Mouse (Mus musculus) MEL (cell line): Measurements from ENCODE around the gene Vps11. TPM values are rescaled to one million over a fixed set of nuclear protein-coding genes. Genes with fewer than 3 reads are reported as not detected.

Experiments
- DNase-seq: peaks from one replicate; pipeline ENCODE4 v3.0.0; 2011; ENCODE audit warnings: low read depth, low spot score
- H3K27ac ChIP-seq: 2 replicates; pipeline ENCODE4 v1.5.1; 2012; ENCODE audit warnings: low read depth, mild to moderate bottlenecking, control low read depth, low read length, moderate library complexity; ENCODE audit not compliant: control insufficient read depth
- H3K27me3 ChIP-seq, 2 experiments: fragments of 150-350 bp in 1 of 2; sonication (generic) in 1 of 2; 2 replicates each; pipeline ENCODE4 v1.6.1; 2012; ENCODE audit warnings: low read length in 2 of 2, mild to moderate bottlenecking in 2 of 2, improper control_type of control experiment in 1 of 2, moderate library complexity in 1 of 2; ENCODE audit not compliant: insufficient read depth in 2 of 2, control insufficient read depth in 1 of 2
- H3K36me3 ChIP-seq, 2 experiments: 2 replicates each; pipeline ENCODE4 v1.6.1; 2012 to 2014; ENCODE audit warnings: low read length in 2 of 2, improper control_type of control experiment in 1 of 2, inconsistent platforms in 1 of 2, mild to moderate bottlenecking in 1 of 2; ENCODE audit not compliant: insufficient read depth in 2 of 2, control insufficient read depth in 1 of 2
- H3K4me1 ChIP-seq, 2 experiments: fragments of 150-350 bp in 1 of 2; sonication (generic) in 1 of 2; 2 replicates each; pipeline ENCODE4 v1.6.1; 2012; ENCODE audit warnings: low read length in 2 of 2, improper control_type of control experiment in 1 of 2, mild to moderate bottlenecking in 1 of 2; ENCODE audit not compliant: insufficient read depth in 2 of 2, control insufficient read depth in 1 of 2
- H3K4me3 ChIP-seq, 2 experiments: fragments of 150-350 bp in 1 of 2; sonication (generic) in 1 of 2; 2 replicates each; pipeline ENCODE4 v1.5.1; 2012; ENCODE audit warnings: low read depth in 2 of 2, low read length in 2 of 2, mild to moderate bottlenecking in 2 of 2, moderate library complexity in 2 of 2, control low read depth in 1 of 2, improper control_type of control experiment in 1 of 2; ENCODE audit not compliant: control insufficient read depth in 1 of 2, insufficient read depth in 1 of 2
- H3K79me2 ChIP-seq: 2 replicates; pipeline ENCODE4 v1.6.1; 2012; ENCODE audit warnings: mild to moderate bottlenecking, low read length, moderate library complexity; ENCODE audit not compliant: control insufficient read depth, poor library complexity, insufficient read depth
- H3K9ac ChIP-seq: 2 replicates; pipeline ENCODE4 v1.6.1; 2012; ENCODE audit warnings: low read depth, mild to moderate bottlenecking, control low read depth, low read length, moderate library complexity; ENCODE audit not compliant: control insufficient read depth, poor library complexity, severe bottlenecking
- H3K9me3 ChIP-seq: fragments of 150-350 bp; sonication (generic); replicated peaks from 2 replicates; pipeline ENCODE4 v1.6.1; 2012; ENCODE audit warnings: mild to moderate bottlenecking, low read length, improper control_type of control experiment, moderate library complexity; ENCODE audit not compliant: insufficient read depth
- CHD1 ChIP-seq: IDR thresholded peaks from 2 replicates; pipeline ENCODE4 v1.6.1; 2012; ENCODE audit warnings: low read depth, mild to moderate bottlenecking, inconsistent platforms, low read length, improper control_type of control experiment
- CHD2 ChIP-seq: IDR thresholded peaks from 2 replicates; pipeline ENCODE4 v1.6.1; 2011; ENCODE audit warnings: low read length, improper control_type of control experiment
- CTCF ChIP-seq, 3 experiments: IDR thresholded peaks in 2 of 3; conservative IDR thresholded peaks in 1 of 3; 2 replicates each; pipeline ENCODE4 v1.5.1; 2011 to 2012; ENCODE audit warnings: low read length in 3 of 3, low read depth in 2 of 3, mild to moderate bottlenecking in 2 of 3, improper control_type of control experiment in 1 of 3, inconsistent platforms in 1 of 3, mixed read lengths in 1 of 3, moderate library complexity in 1 of 3; ENCODE audit not compliant: control insufficient read depth in 1 of 3, insufficient read depth in 1 of 3, poor library complexity in 1 of 3, severe bottlenecking in 1 of 3
- E2F4 ChIP-seq: IDR thresholded peaks from 2 replicates; pipeline ENCODE4 v1.6.1; 2011; ENCODE audit warnings: low read depth, low read length, improper control_type of control experiment, borderline replicate concordance
- EP300 ChIP-seq, 2 experiments: IDR thresholded peaks; 2 replicates each; pipeline ENCODE4 v1.6.1; 2011; ENCODE audit warnings: improper control_type of control experiment in 2 of 2, low read length in 2 of 2, low read depth in 1 of 2, mild to moderate bottlenecking in 1 of 2
- ETS1 ChIP-seq: IDR thresholded peaks from 2 replicates; pipeline ENCODE4 v1.6.1; 2012; ENCODE audit warnings: low read depth, mild to moderate bottlenecking, inconsistent platforms, low read length, improper control_type of control experiment, moderate library complexity
- GATA1 ChIP-seq: IDR thresholded peaks from 2 replicates; pipeline ENCODE4 v1.6.1; 2011; ENCODE audit warnings: low read depth, low read length, improper control_type of control experiment
- HCFC1 ChIP-seq: IDR thresholded peaks from 2 replicates; pipeline ENCODE4 v1.6.1; 2012; ENCODE audit warnings: low read depth, mild to moderate bottlenecking, inconsistent platforms, low read length, improper control_type of control experiment, moderate library complexity
- KAT2A ChIP-seq: conservative IDR thresholded peaks from 2 replicates; pipeline ENCODE4 v1.6.1; 2012; ENCODE audit warnings: low read depth, low read length, improper control_type of control experiment, inconsistent platforms
- MAFK ChIP-seq: IDR thresholded peaks from 2 replicates; pipeline ENCODE4 v1.6.1; 2011; ENCODE audit warnings: low read depth, mild to moderate bottlenecking, low read length, improper control_type of control experiment, borderline replicate concordance
- MAX ChIP-seq: IDR thresholded peaks from 2 replicates; pipeline ENCODE4 v1.6.1; 2011; ENCODE audit warnings: low read length, improper control_type of control experiment
- MEF2A ChIP-seq: IDR thresholded peaks from 2 replicates; pipeline ENCODE4 v1.6.1; 2014; ENCODE audit warnings: low read depth, mild to moderate bottlenecking, inconsistent platforms, low read length, improper control_type of control experiment; ENCODE audit not compliant: poor library complexity, insufficient replicate concordance, severe bottlenecking; ENCODE audit errors: extremely low read depth
- MXI1 ChIP-seq: IDR thresholded peaks from 2 replicates; pipeline ENCODE4 v1.6.1; 2011; ENCODE audit warnings: mild to moderate bottlenecking, low read depth, low read length, improper control_type of control experiment
- MYB ChIP-seq: IDR thresholded peaks from 2 replicates; pipeline ENCODE4 v1.6.1; 2011; ENCODE audit warnings: mild to moderate bottlenecking, low read depth, low read length, improper control_type of control experiment
- NELFE ChIP-seq: IDR thresholded peaks from 2 replicates; pipeline ENCODE4 v1.6.1; 2011; ENCODE audit warnings: low read depth, low read length, improper control_type of control experiment
- NRF1 ChIP-seq: IDR thresholded peaks from 2 replicates; pipeline ENCODE4 v1.6.1; 2014; ENCODE audit warnings: low read depth, mild to moderate bottlenecking, inconsistent platforms, low read length, improper control_type of control experiment, moderate library complexity; ENCODE audit not compliant: poor library complexity, insufficient read depth, severe bottlenecking
- POLR2A ChIP-seq, 2 experiments: IDR thresholded peaks; 2 replicates each; pipeline ENCODE4 v1.6.1; 2011 to 2012; ENCODE audit warnings: low read length in 2 of 2, mild to moderate bottlenecking in 2 of 2, control low read depth in 1 of 2, improper control_type of control experiment in 1 of 2, low read depth in 1 of 2, moderate library complexity in 1 of 2; ENCODE audit not compliant: control insufficient read depth in 1 of 2, insufficient read depth in 1 of 2, poor library complexity in 1 of 2
- POLR2AphosphoS2 ChIP-seq: IDR thresholded peaks from 2 replicates; pipeline ENCODE4 v1.6.1; 2011; ENCODE audit warnings: low read length, improper control_type of control experiment
- POLR2AphosphoS5 ChIP-seq: IDR thresholded peaks from 2 replicates; pipeline ENCODE4 v1.6.1; 2012; ENCODE audit warnings: low read depth, borderline replicate concordance, mild to moderate bottlenecking, inconsistent platforms, low read length, moderate library complexity, mixed read lengths
- RAD21 ChIP-seq: IDR thresholded peaks from 2 replicates; pipeline ENCODE4 v1.6.1; 2011; ENCODE audit warnings: mild to moderate bottlenecking, low read depth, low read length, improper control_type of control experiment
- RCOR1 ChIP-seq: IDR thresholded peaks from 2 replicates; pipeline ENCODE4 v1.6.1; 2012; ENCODE audit warnings: low read depth, mild to moderate bottlenecking, inconsistent platforms, low read length, improper control_type of control experiment
- SIN3A ChIP-seq: IDR thresholded peaks from 2 replicates; pipeline ENCODE4 v1.6.1; 2012; ENCODE audit warnings: low read length, improper control_type of control experiment, inconsistent platforms
- TAL1 ChIP-seq: IDR thresholded peaks from 2 replicates; pipeline ENCODE4 v1.6.1; 2012; ENCODE audit warnings: mild to moderate bottlenecking, inconsistent platforms, low read length, moderate library complexity, mixed read lengths
- TBP ChIP-seq: IDR thresholded peaks from 2 replicates; pipeline ENCODE4 v1.8.0; 2011; ENCODE audit warnings: low read depth, low read length, improper control_type of control experiment
- TCF12 ChIP-seq: IDR thresholded peaks from 2 replicates; pipeline ENCODE4 v1.6.1; 2014; ENCODE audit warnings: low read depth, mild to moderate bottlenecking, inconsistent platforms, low read length, improper control_type of control experiment, moderate library complexity
- USF1 ChIP-seq: IDR thresholded peaks from 2 replicates; pipeline ENCODE4 v1.6.1; 2014; ENCODE audit warnings: low read depth, mild to moderate bottlenecking, inconsistent platforms, low read length, improper control_type of control experiment, moderate library complexity
- USF2 ChIP-seq, 2 experiments: IDR thresholded peaks; 2 replicates each; pipeline ENCODE4 v1.6.1; 2011 to 2012; ENCODE audit warnings: improper control_type of control experiment in 2 of 2, low read length in 2 of 2, borderline replicate concordance in 1 of 2, inconsistent platforms in 1 of 2, low read depth in 1 of 2, mild to moderate bottlenecking in 1 of 2; ENCODE audit not compliant: insufficient read depth in 1 of 2
- ZC3H11A ChIP-seq: IDR thresholded peaks from 2 replicates; pipeline ENCODE4 v1.6.1; 2012; ENCODE audit warnings: low read depth, mild to moderate bottlenecking, inconsistent platforms, low read length, improper control_type of control experiment
- ZKSCAN1 ChIP-seq: IDR thresholded peaks from 2 replicates; pipeline ENCODE4 v1.6.1; 2012; ENCODE audit warnings: low read depth, mild to moderate bottlenecking, inconsistent platforms, low read length, improper control_type of control experiment, moderate library complexity
- ZNF384 ChIP-seq: IDR thresholded peaks from 2 replicates; pipeline ENCODE4 v1.6.1; 2012; ENCODE audit warnings: low read depth, mild to moderate bottlenecking, inconsistent platforms, low read length, improper control_type of control experiment
- polyA plus RNA-seq, 2 experiments: library from polyadenylated mRNA; stranded (reverse) in 1 of 2; unstranded in 1 of 2; fragments of >175 nt in 1 of 2; fragments of >200 nt in 1 of 2; gene quantifications; 2 replicates each; pipeline versions ENCODE4 v1.2.1 to v1.2.4; 2012; ENCODE audit warnings: low replicate concordance in 2 of 2, low read depth in 1 of 2; ENCODE audit not compliant: insufficient read length in 2 of 2, insufficient read depth in 1 of 2, missing spikeins in 1 of 2
- total RNA-seq: library from RNA; depleted of rRNA; stranded (reverse); fragments of 300-350 nt; gene quantifications from 2 replicates; pipeline ENCODE4 v1.2.3, GENCODE M21; 2012

The Vps11 gene
- total and polyA plus RNA-seq, 3 experiments = 18.6 to 27.1 TPM; not detected in 1

- Histone ChIP-seq H3K4me1 (peaks cover 0 to 9% of the 10 kb centered on the region in 2 experiments; a peak in 3 of 4 replicates), H3K9me3 (no peaks in the 10 kb centered on the region), H3K27me3 (no peaks in the 10 kb centered on the region), H3K9ac (peak overlapping the region; percentile 94), H3K27ac (peak overlapping the region; percentile 58), H3K36me3 (peaks cover 9 to 10% of the 10 kb centered on the region in 2 experiments), H3K79me2 (peaks cover 26% of the 10 kb centered on the region), H3K4me3 (peak overlapping the region; percentile 81 to 96)
- TF ChIP-seq RCOR1 = no peak
- TF ChIP-seq SIN3A = peak; percentile 8; the same call in 1 of the 2 replicates
- DNase-seq = no peak
Observed at GRCm38 (mm10) chr9:44379862-44380261, 18.4 kb upstream of the Vps11 start.

- H3K4me3 ChIP-seq = peak within 1 kb of the TSS; percentile 81 to 96
- no peaks in the 10 kb centered on the region for H3K9me3 ChIP-seq
- peak within 1 kb of the TSS; percentile 89 for H3K27ac ChIP-seq
- DNase-seq = peak; percentile 98
- H3K27me3 ChIP-seq = no peaks in the 10 kb centered on the region
- H3K79me2 ChIP-seq = peaks cover 26% of the 10 kb centered on the region
- peaks cover 0 to 9% of the 10 kb centered on the region in 2 experiments; a peak in 3 of 4 replicates for H3K4me1 ChIP-seq
- H3K36me3 ChIP-seq = peaks cover 8 to 10% of the 10 kb centered on the region in 2 experiments
- peak within 1 kb of the TSS; percentile 94 for H3K9ac ChIP-seq
- TF ChIP-seq NELFE (peak; percentile 89), ZC3H11A (no peak), MAFK (no peak), KAT2A (peak; percentile 49; the same call in 1 of the 2 replicates), CTCF (IDR thresholded peaks at IDR 0.05 in 2 of 3, conservative IDR thresholded peaks at IDR 0.05 in 1 of 3; ENCODE audit: control insufficient read depth in 1 of 3, insufficient read depth in 1 of 3, low read depth in 2 of 3, low read length in 3 of 3, poor library complexity in 1 of 3, severe bottlenecking in 1 of 3) (0 out of 6 replicates have a peak, but pooled peaks of 1 of the 3 experiments have one; percentile 10), E2F4 (no peak), CHD2 (peak; percentile 90), USF1 (peak; percentile 65), TAL1 (no peak), POLR2A (IDR thresholded peaks at IDR 0.05; ENCODE audit: control insufficient read depth in 1 of 2, insufficient read depth in 1 of 2, low read depth in 1 of 2, low read length in 2 of 2, poor library complexity in 1 of 2) (peak; percentile 67 to 94), TCF12 (peak; percentile 35; the same call in 1 of the 2 replicates), USF2 (IDR thresholded peaks at IDR 0.05; ENCODE audit: borderline replicate concordance in 1 of 2, insufficient read depth in 1 of 2, low read depth in 1 of 2, low read length in 2 of 2) (no peak), RAD21 (no peak), MAX (peak; percentile 94), NRF1 (peak; percentile 76), EP300 (IDR thresholded peaks at IDR 0.05; ENCODE audit: low read depth in 1 of 2, low read length in 2 of 2) (peak in 1 of 2 experiments; percentile 26; a peak in 2 of 4 replicates), ETS1 (peak; percentile 22; the same call in 1 of the 2 replicates), ZKSCAN1 (no peak), MEF2A (no peak), MXI1 (peak; percentile 78), CHD1 (no peak), ZNF384 (no peak), POLR2AphosphoS5 (no peak), HCFC1 (peak; percentile 79), TBP (peak; percentile 11; the same call in 1 of the 2 replicates), GATA1 (peak; percentile 60; the same call in 1 of the 2 replicates), MYB (no peak), POLR2AphosphoS2 (peak; percentile 81)
Observed at GRCm38 (mm10) chr9:44379054-44379834, 17.8 kb upstream of the Vps11 start, which contains the start of gene Hyou1. Hyou1 (plus strand) TSS chr9:44379490.
